Mouse (Mus musculus) left cerebral cortex, adult 9 months (tissue): ENCODE measurements around the gene Tmie.

Experiments
- DNase-seq, 2 experiments: peaks; one replicate each; pipeline ENCODE4 v3.0.0; 2022; ENCODE audit warnings: low spot score in 2 of 2

Gene Tmie

DNA sequence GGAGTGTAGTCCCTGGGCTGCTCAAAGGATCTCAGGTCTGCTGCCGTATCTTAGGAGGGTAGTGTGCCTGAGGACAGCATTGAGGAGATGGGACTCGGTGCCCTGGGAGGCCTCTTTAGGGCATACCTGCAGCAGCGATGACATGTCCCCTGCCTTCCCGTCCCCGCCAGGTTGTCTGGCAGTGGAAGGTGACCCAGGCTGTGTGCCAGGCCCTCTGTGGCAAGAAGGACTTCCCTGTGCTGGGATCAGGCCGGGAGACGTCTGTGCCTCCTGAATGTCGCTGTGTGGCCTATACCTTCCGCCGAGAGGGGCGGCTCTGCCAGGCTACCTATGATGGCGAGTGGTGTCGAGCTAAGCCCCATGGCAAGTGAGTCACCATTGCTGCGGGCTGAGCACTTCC is 9.0 kb upstream of the Tmie start:
- DNase-seq = no peak

DNA sequence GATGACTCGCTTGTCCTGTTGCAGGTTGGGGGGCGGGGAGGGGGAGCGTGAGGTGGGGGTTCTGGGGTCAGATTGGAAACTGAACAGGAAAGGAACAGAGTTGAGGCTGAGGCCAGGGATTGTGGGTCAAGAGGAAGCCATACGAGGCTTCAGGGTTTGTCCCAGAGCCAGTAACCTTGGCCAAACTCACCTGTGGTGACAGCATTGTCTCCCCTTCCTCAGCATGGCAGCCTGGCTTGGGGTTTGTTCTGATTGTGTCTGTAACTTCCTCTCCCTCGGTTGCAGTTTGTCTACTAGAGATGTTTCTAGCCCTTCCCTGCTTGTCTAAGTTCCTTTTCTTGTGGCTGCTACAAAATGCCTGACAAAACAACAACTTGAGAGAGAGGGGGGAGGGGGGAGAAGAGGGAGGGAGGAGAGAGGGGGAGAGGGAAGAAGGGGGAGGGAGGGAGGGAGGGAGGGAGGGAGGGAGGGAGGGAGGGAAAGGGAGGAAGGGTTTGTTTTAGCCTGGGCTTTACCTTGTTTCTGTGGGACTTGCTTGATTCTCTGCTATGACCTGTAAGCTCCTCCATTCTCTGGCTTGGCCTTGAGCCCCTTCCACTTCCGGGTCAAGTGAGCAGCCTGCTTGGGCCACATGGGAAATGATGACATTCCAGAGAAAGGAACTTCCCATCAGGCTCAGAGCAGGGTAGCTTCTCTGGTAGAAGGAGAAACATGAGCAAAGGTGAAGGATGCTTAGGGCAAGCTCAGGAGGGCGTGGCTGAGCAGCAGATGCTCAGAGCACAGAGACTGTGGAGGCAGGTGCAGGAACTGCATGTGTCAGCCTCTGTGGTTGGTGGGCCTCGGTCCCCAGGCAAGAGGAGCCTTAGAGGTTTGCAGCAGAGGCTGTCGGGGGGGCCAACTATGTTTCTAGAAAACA is 7.7 kb upstream of the Tmie start:
- no peak for DNase-seq

- DNase-seq = no peak
Observed at GRCm38 (mm10) chr9:110881953-110882352, 2.0 kb upstream of the Tmie start.

DNA sequence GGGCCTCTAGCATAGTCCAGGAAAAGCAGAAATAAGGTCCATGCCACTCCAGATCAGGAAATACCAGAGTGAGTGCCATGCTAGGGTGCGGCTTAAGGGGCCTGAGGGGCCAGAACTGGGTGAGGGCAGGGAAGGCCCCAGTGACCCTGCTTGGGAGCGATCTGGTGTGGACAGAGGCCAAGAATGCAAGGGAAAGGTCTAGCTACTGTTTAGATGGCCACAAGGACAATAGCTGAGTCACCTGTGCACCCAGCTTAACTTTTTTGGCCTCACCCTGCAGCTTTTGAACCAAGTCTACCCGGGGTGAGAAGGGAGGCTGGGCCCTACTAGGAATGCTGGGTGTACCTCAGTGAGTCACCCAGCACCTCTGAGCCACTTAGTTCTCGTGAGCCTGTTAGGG is 859 bp upstream of the Tmie start:
- no peak for DNase-seq

DNA sequence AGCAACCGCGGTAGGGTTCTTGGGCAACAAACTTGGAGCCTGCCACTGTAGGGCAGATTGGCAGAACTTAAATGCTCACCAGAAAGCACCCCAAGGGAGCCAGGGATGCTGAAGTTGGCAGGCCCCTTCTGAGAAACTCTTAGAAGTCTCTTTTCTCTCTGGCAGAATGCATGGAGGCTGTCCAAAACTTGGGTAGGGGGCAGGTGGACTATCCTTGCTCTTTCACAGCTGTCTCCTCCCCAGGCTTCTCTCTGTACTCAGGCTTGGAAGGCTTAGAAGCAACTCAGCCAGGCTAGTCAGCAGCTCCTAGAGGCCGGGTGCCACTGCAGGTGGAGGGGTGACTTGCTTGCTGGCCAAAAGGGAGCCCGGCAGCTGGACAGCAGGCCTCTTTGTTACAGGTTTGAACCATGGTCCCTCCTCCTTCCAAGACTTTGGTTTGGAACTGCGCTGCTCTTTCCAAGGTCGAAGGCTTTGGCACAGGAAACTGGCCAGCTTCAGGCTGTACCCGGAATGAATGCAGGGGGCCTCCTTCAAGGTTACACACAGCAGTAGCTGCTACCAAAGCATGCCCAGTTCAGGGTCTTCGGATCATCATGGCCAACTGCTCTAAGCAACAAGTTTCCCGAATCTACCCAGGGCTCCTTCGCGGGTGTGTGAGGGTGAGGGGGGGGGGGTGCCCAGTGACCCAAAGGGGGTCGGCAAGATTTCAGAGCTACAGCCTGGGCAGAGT is 557 bp downstream of the Tmie start, which contains the start of gene Als2cl:
Als2cl (plus strand) TSS at position 680 of the 730 bp plus-strand sequence.
- peak in 1 of 2 experiments; percentile 48 for DNase-seq

GRCm38 (mm10) chr9:110877888-110878287 is 2.0 kb downstream of the Tmie start:
- DNase-seq = no peak

- no peak for DNase-seq
Observed at GRCm38 (mm10) chr9:110877353-110877752, 2.6 kb downstream of the Tmie start.

DNA sequence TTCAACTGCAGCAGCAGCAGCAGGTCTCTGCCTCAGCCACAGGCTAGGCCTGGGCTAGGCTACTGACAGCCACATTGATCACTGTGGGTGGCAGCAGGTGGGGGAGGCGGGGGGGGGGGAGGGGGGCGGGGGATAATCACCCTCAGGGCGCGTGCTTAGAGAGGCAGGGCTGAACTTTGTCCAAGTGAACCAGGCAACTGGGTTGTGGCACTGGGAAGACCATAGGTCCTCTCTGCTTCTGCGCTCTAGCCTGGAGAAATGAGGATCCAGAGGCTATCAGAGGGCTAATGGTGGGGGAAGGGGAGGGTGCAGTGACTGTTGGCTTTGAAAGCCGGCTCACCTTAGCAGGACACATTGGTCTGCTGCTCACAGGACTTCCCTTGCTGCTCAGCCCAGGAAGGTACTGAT is 4.6 kb downstream of the Tmie start:
- no peak for DNase-seq

- DNase-seq = no peak
Observed at GRCm38 (mm10) chr9:110874660-110875191, 5.2 kb downstream of the Tmie start.

GRCm38 (mm10) chr9:110873681-110874659 is 5.9 kb downstream of the Tmie start:
- DNase-seq = peak in 1 of 2 experiments; percentile 60

GRCm38 (mm10) chr9:110871030-110871429 is 8.9 kb downstream of the Tmie start:
- DNase-seq = peak in 1 of 2 experiments; percentile 80

DNA sequence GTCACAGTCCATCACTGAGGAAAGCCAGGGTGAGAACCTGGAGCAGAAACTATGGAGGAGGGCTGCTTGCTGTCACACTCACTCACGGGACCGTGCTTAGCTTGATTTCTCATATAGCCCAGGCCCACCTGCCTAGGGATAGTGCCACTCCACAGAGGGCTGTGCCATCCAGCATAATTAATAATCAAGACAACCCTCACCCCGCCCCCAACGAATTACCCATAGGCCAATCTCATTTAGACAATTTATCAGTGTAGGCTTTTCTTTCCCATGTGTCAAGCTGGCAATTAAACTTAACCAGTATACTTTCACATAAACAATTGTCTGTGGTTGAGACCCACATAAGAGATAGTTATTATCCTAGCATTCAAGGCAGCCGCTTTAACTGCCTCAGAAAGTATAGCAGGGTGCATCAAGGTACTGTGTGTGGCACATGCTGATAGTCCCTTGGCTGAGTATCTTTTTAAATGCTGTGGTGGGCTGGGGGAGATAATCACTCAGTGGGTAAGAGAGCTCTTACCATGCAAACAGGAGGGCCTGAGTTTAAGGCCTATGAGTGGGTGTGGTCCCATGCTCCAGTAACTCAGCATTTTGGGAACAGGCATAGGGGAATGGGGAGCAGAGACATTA is 20.8 kb downstream of the Tmie start:
- DNase-seq = no peak

DNA sequence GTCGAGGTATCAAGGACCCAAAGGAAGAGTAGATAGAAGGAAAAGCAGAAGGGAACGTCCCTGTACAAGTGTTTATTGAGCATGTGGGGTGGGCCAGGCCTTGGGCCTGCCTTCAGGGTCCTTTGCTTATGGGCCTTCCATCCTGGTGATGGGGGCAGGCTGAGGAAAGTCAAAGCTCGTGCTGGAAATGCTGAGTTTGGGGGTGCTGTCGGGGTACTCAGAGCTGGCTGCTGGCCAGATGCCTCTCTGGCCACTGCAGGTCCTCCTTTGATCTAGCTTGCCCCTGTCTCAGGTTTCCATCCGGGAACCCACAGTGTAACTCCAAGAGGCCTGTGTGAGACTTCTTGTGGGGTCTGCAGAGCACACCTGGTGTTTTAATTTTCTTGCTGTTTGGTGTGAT is 21.4 kb downstream of the Tmie start:
- no peak for DNase-seq

DNA sequence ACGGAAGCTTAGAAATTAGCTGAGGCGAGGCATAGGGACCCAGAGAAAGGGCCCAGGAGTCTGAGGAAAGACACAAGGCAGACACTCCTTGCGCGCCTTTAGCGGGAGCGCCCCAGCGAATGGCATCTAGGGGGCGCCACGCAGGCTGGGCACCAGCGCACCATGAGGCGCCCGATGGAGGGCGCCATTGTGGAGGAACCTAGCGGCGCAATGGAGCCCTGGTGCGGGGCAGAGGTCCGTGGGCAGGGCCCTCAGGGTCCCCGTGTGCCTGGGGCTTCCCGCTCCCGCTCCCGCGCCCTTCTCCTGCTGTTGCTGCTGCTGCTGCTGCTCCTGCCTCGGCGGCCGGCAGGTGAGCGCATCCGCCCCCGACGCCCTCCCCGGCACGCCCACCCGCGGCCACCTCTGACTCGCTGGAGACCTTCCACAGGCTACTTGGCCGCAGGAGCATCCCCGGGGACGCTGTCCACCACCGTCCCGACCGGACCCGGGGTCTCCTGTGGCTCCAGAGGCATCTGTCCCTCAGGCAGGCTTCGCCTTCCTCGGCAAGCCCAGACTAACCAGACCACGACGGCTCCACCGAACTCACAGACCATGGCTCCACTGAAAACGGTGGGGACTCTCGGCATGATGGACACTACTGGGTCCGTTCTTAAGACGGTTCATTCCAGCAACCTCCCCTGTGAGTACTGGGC is 22.0 kb downstream of the Tmie start, which contains the start of gene Prss50:
Prss50 (plus strand) TSS at position 187 of the 692 bp plus-strand sequence.
- DNase-seq = no peak

GRCm38 (mm10) chr9:110856920-110857319 is 23.0 kb downstream of the Tmie start:
- DNase-seq = no peak

GRCm38 (mm10) chr9:110855903-110856302 is 24.0 kb downstream of the Tmie start:
- no peak for DNase-seq

GRCm38 (mm10) chr9:110849162-110849561 is 30.8 kb downstream of the Tmie start:
- no peak for DNase-seq

DNA sequence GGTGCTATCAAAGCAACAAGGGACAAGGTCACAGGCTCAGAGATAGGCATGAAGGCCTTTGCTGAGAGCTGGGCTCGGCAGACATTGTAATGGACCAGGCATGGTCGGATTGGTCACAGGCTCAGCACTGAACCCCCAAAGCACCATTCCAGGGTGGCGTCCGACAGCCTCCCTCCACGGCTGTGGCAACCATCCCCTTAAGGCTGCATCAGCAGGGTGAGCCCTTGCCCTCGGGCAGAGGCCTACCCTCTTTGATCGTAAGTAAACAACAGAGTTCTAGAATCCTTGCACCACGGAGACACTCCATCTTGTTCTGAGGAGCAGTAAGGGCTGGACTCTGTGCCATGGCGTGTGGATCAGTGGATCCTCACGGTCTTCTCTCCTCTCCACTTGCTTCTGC is 35.7 kb downstream of the Tmie start, which contains the start of gene Prss46:
Prss46 (plus strand) TSS at position 301 of the 400 bp plus-strand sequence.
- no peak for DNase-seq

GRCm38 (mm10) chr9:110841438-110841837 is 38.5 kb downstream of the Tmie start:
- DNase-seq = no peak

DNA sequence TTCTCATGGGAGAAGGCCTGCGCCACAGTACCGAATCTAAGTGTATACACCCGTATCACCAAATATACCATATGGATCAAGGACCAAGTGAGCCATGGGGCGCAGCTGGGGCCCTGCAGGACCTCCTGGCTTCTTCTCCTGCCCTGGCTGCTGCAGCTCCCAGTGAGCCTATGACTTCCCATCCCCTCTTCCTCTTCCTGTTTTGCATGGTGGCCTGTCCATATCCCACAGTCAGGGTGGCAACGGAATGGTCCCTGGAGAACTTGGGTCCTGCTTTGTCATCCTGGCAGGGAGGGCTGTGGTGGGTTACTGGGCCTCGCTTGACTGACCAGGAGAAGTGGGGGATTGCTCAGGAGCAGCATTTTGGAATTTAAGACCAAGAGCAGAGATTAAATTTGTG is 39.0 kb downstream of the Tmie start:
- DNase-seq = no peak
